Mouse (Mus musculus) G1E-ER4 (cell line): ENCODE results near the gene Thumpd3. TPM values are rescaled to one million over a fixed set of nuclear protein-coding genes. Genes with fewer than 3 reads are reported as not detected.

ENCODE experiments used
- GATA1 ChIP-seq: IDR thresholded peaks from one replicate; pipeline ENCODE4 v1.8.0; 2012; ENCODE audit warnings: low read length, inconsistent platforms
- polyA plus RNA-seq: library from polyadenylated mRNA; stranded (reverse); fragments of >175 nt; gene quantifications from 2 replicates; pipeline ENCODE4 v1.2.3, GENCODE M21; 2012

The Thumpd3 gene
- polyA plus RNA-seq, 1 experiment: 4.7 TPM

- TF ChIP-seq GATA1: no peak
Measured at GRCm38 (mm10) chr6:113030970-113031660, 14.9 kb upstream of the Thumpd3 start.

- TF ChIP-seq GATA1: no peak
Measured at GRCm38 (mm10) chr6:113032121-113032520, 13.9 kb upstream of the Thumpd3 start.

GRCm38 (mm10) chr6:113033185-113033584, 12.8 kb upstream of the Thumpd3 start:
- no peak for TF ChIP-seq GATA1

- TF ChIP-seq GATA1: no peak
Measured at GRCm38 (mm10) chr6:113034466-113034865, 11.6 kb upstream of the Thumpd3 start.

GRCm38 (mm10) chr6:113036463-113037175, 9.4 kb upstream of the Thumpd3 start:
- no peak for TF ChIP-seq GATA1

GRCm38 (mm10) chr6:113037946-113038734, 7.9 kb upstream of the Thumpd3 start:
- no peak for TF ChIP-seq GATA1

GRCm38 (mm10) chr6:113038735-113039058, 7.3 kb upstream of the Thumpd3 start:
- TF ChIP-seq GATA1: no peak

- TF ChIP-seq GATA1: no peak
Measured at GRCm38 (mm10) chr6:113040319-113040718, 5.7 kb upstream of the Thumpd3 start.

- TF ChIP-seq GATA1: peak; percentile 83
Measured at GRCm38 (mm10) chr6:113041215-113041990, 4.6 kb upstream of the Thumpd3 start.

GRCm38 (mm10) chr6:113045575-113045974, 450 bp upstream of the Thumpd3 start:
- no peak for TF ChIP-seq GATA1

GRCm38 (mm10) chr6:113047016-113047746, 1.2 kb downstream of the Thumpd3 start:
- TF ChIP-seq GATA1: no peak

GRCm38 (mm10) chr6:113048371-113048770, 2.3 kb downstream of the Thumpd3 start:
- TF ChIP-seq GATA1: no peak

GRCm38 (mm10) chr6:113049159-113049558, 3.1 kb downstream of the Thumpd3 start:
- TF ChIP-seq GATA1: no peak

- no peak for TF ChIP-seq GATA1
Measured at GRCm38 (mm10) chr6:113052972-113053371, 6.9 kb downstream of the Thumpd3 start.
